Mouse (Mus musculus) cortical plate, adult 2 months (tissue): ENCODE results near the gene Gm8104.
"Not testable (repeated sequence)": the region's sequence is repeated elsewhere in the genome, so short reads cannot be mapped to it uniquely, and the experiment has no call there.

Source experiments
- CTCF ChIP-seq: fragments of 200-500 bp; IDR thresholded peaks from 2 replicates; pipeline ENCODE4 v1.5.1; 2011; ENCODE audit warnings: mild to moderate bottlenecking, control low read depth, low read length; ENCODE audit not compliant: insufficient read depth; ENCODE audit errors: extremely low read depth
- POLR2A ChIP-seq: fragments of 200-500 bp; IDR thresholded peaks from 2 replicates; pipeline ENCODE4 v1.6.1; 2011; ENCODE audit warnings: mild to moderate bottlenecking, low read length, control low read depth; ENCODE audit not compliant: insufficient read depth; ENCODE audit errors: extremely low read depth

- not testable (repeated sequence) for TF ChIP-seq CTCF, POLR2A
Observed at GRCm38 (mm10) chr14:43119673-43120072, 19.3 kb downstream of the Gm8104 start.
